Mouse (Mus musculus) kidney, embryonic 15.5 days (tissue): ENCODE results near the gene Nlrc5. TPM values are rescaled to one million over a fixed set of nuclear protein-coding genes. Genes with fewer than 3 reads are reported as not detected.

ENCODE experiments used
- ATAC-seq: fragments of 200-750 bp; cut with Nextera tagmentation; replicated peaks from 2 replicates; pipeline ENCODE4 v1.8.0; 2017; ENCODE audit warnings: moderate TSS enrichment; ENCODE audit not compliant: low FRiP score
- H3K27ac ChIP-seq: fragments of 300-500 bp; sonication (generic); 2 replicates; pipeline ENCODE4 v1.5.1; 2015; ENCODE audit warnings: mild to moderate bottlenecking, inconsistent platforms
- H3K27me3 ChIP-seq: fragments of 300-500 bp; sonication (generic); 2 replicates; pipeline ENCODE4 v1.6.1; 2015; ENCODE audit warnings: inconsistent platforms
- H3K36me3 ChIP-seq: fragments of 300-500 bp; sonication (generic); 2 replicates; pipeline ENCODE4 v1.6.1; 2015; ENCODE audit warnings: inconsistent platforms
- H3K4me1 ChIP-seq: fragments of 300-500 bp; sonication (generic); 2 replicates; pipeline ENCODE4 v1.6.1; 2015; ENCODE audit warnings: inconsistent platforms
- H3K4me2 ChIP-seq: fragments of 300-500 bp; sonication (generic); 2 replicates; pipeline ENCODE4 v1.6.1; 2015; ENCODE audit warnings: moderate library complexity, mild to moderate bottlenecking, inconsistent platforms
- H3K4me3 ChIP-seq: fragments of 300-500 bp; sonication (generic); replicated peaks from 2 replicates; pipeline ENCODE4 v1.5.1; 2015; ENCODE audit warnings: mild to moderate bottlenecking, inconsistent platforms
- H3K9ac ChIP-seq: fragments of 300-500 bp; sonication (generic); 2 replicates; pipeline ENCODE4 v1.6.1; 2015; ENCODE audit warnings: mild to moderate bottlenecking, inconsistent platforms
- H3K9me3 ChIP-seq: fragments of 300-500 bp; sonication (generic); replicated peaks from 2 replicates; pipeline ENCODE4 v1.6.1; 2016; ENCODE audit warnings: inconsistent platforms
- WGBS: fragments of 180-500 bp; shearing (Covaris S2); methylation state at CpG from one replicate; pipeline ENCODE4 v1.1.7; 2015; ENCODE audit warnings: mixed read lengths; 5-methylcytosine and 5-hydroxymethylcytosine counted together
- polyA plus RNA-seq: library from polyadenylated mRNA; unstranded; fragments of >200 nt; fragmentation: Nextera tagmentation; extraction: Ambion mirVana; gene quantifications from 2 replicates; pipeline ENCODE4 v1.2.1, GENCODE M21; 2015

Gene Nlrc5
- polyA plus RNA-seq, 1 experiment from 2014 or later = 0.22 TPM

- no peaks in the 10 kb centered on the region for H3K4me1 ChIP-seq
- ATAC-seq = no peak
- 78% methylated on average over 4 of the region's 4 CpGs for WGBS
Observed at GRCm38 (mm10) chr8:94428420-94428819, 5.7 kb upstream of the Nlrc5 start.

GRCm38 (mm10) chr8:94429376-94429775 lies 4.8 kb upstream of the Nlrc5 start:
- peaks cover 25% of the 10 kb centered on the region for H3K27me3 ChIP-seq
- WGBS = 79% methylated on average over 7 of the region's 7 CpGs
- ATAC-seq = no peak
- peaks cover 6% of the 10 kb centered on the region for H3K4me1 ChIP-seq
- no peaks in the 10 kb centered on the region for H3K36me3 ChIP-seq
- no peak overlapping the region for H3K27ac ChIP-seq
- H3K4me2 ChIP-seq = no peak overlapping the region
- H3K9ac ChIP-seq = no peak overlapping the region
- H3K9me3 ChIP-seq = no peaks in the 10 kb centered on the region
- H3K4me3 ChIP-seq = no peak overlapping the region

More at GRCm38 (mm10) chr8:94428420-94428819, 5.7 kb upstream of the Nlrc5 start:
- Histone ChIP-seq H3K4me2 (no peak overlapping the region), H3K9me3 (no peaks in the 10 kb centered on the region), H3K27ac (no peak overlapping the region), H3K4me3 (no peak overlapping the region), H3K36me3 (no peaks in the 10 kb centered on the region), H3K9ac (no peak overlapping the region), H3K27me3 (peaks cover 16% of the 10 kb centered on the region)

- Histone ChIP-seq H3K36me3 (no peaks in the 10 kb centered on the region), H3K27ac (no peak overlapping the region), H3K9ac (no peak overlapping the region), H3K27me3 (peaks cover 31% of the 10 kb centered on the region), H3K4me1 (peaks cover 8% of the 10 kb centered on the region), H3K4me3 (no peak overlapping the region), H3K9me3 (no peaks in the 10 kb centered on the region), H3K4me2 (no peak overlapping the region)
- no peak for ATAC-seq
- WGBS = 61% methylated on average over 3 of the region's 3 CpGs
Observed at GRCm38 (mm10) chr8:94432212-94432611, 1.9 kb upstream of the Nlrc5 start.

GRCm38 (mm10) chr8:94434958-94435357 lies 802 bp downstream of the Nlrc5 start:
- peaks cover 8% of the 10 kb centered on the region for H3K4me1 ChIP-seq
- H3K27me3 ChIP-seq = peaks cover 31% of the 10 kb centered on the region
- WGBS = 88% methylated on average over 3 of the region's 3 CpGs
- H3K27ac ChIP-seq = no peak overlapping the region
- no peak overlapping the region for H3K4me2 ChIP-seq
- H3K36me3 ChIP-seq = no peaks in the 10 kb centered on the region
- ATAC-seq = no peak
- no peak overlapping the region for H3K9ac ChIP-seq
- H3K4me3 ChIP-seq = no peak overlapping the region
- H3K9me3 ChIP-seq = no peaks in the 10 kb centered on the region

- H3K27ac ChIP-seq = no peak overlapping the region
- WGBS = 91% methylated on average over 15 of the region's 15 CpGs
- H3K36me3 ChIP-seq = no peaks in the 10 kb centered on the region
- no peak overlapping the region for H3K9ac ChIP-seq
- H3K27me3 ChIP-seq = peaks cover 31% of the 10 kb centered on the region
- H3K4me3 ChIP-seq = no peak overlapping the region
- H3K4me2 ChIP-seq = no peak overlapping the region
- ATAC-seq = no peak
- H3K4me1 ChIP-seq = peaks cover 8% of the 10 kb centered on the region
- no peaks in the 10 kb centered on the region for H3K9me3 ChIP-seq
Observed at GRCm38 (mm10) chr8:94435397-94436111, 1.4 kb downstream of the Nlrc5 start.

- Histone ChIP-seq H3K4me3 (no peak overlapping the region), H3K9me3 (no peaks in the 10 kb centered on the region), H3K9ac (no peak overlapping the region), H3K4me2 (no peak overlapping the region), H3K36me3 (no peaks in the 10 kb centered on the region), H3K27me3 (peaks cover 31% of the 10 kb centered on the region), H3K27ac (no peak overlapping the region), H3K4me1 (peaks cover 8% of the 10 kb centered on the region)
- 91% methylated on average over 5 of the region's 5 CpGs for WGBS
- no peak for ATAC-seq
Observed at GRCm38 (mm10) chr8:94436112-94436572, 2.0 kb downstream of the Nlrc5 start.

GRCm38 (mm10) chr8:94436900-94437299 lies 2.7 kb downstream of the Nlrc5 start:
- Histone ChIP-seq H3K36me3 (no peaks in the 10 kb centered on the region), H3K4me2 (no peak overlapping the region), H3K27me3 (peaks cover 27% of the 10 kb centered on the region), H3K27ac (no peak overlapping the region), H3K9ac (no peak overlapping the region), H3K4me3 (no peak overlapping the region), H3K4me1 (peaks cover 8% of the 10 kb centered on the region), H3K9me3 (no peaks in the 10 kb centered on the region)
- WGBS = 72% methylated on average over 3 of the region's 3 CpGs
- ATAC-seq = no peak

GRCm38 (mm10) chr8:94438659-94439058 lies 4.5 kb downstream of the Nlrc5 start:
- peaks cover 13% of the 10 kb centered on the region; the same call in 1 of the 2 replicates for H3K27me3 ChIP-seq
- no peaks in the 10 kb centered on the region for H3K9me3 ChIP-seq
- H3K4me2 ChIP-seq = no peak overlapping the region
- no peak overlapping the region for H3K9ac ChIP-seq
- ATAC-seq = no peak
- 87% methylated on average over 5 of the region's 5 CpGs for WGBS
- H3K4me3 ChIP-seq = no peak overlapping the region
- H3K4me1 ChIP-seq = peaks cover 8% of the 10 kb centered on the region
- H3K36me3 ChIP-seq = no peaks in the 10 kb centered on the region
- no peak overlapping the region for H3K27ac ChIP-seq

- no peaks in the 10 kb centered on the region for H3K4me1 ChIP-seq
- no peaks in the 10 kb centered on the region for H3K36me3 ChIP-seq
- ATAC-seq = no peak
- peaks cover 7% of the 10 kb centered on the region; the same call in 1 of the 2 replicates for H3K27me3 ChIP-seq
- no peak overlapping the region for H3K4me2 ChIP-seq
- no peak overlapping the region for H3K27ac ChIP-seq
- H3K4me3 ChIP-seq = no peak overlapping the region
- no peaks in the 10 kb centered on the region for H3K9me3 ChIP-seq
- H3K9ac ChIP-seq = no peak overlapping the region
Observed at GRCm38 (mm10) chr8:94439691-94440090, 5.5 kb downstream of the Nlrc5 start.

GRCm38 (mm10) chr8:94440389-94440788 lies 6.2 kb downstream of the Nlrc5 start:
- H3K9me3 ChIP-seq = no peaks in the 10 kb centered on the region
- no peaks in the 10 kb centered on the region for H3K36me3 ChIP-seq
- H3K4me2 ChIP-seq = no peak overlapping the region
- H3K27ac ChIP-seq = no peak overlapping the region
- H3K4me1 ChIP-seq = no peaks in the 10 kb centered on the region
- 78% methylated on average over 1 of the region's 1 CpGs for WGBS
- no peak overlapping the region for H3K4me3 ChIP-seq
- H3K9ac ChIP-seq = no peak overlapping the region
- ATAC-seq = no peak
- H3K27me3 ChIP-seq = peaks cover under 1% of the 10 kb centered on the region; the same call in 1 of the 2 replicates

GRCm38 (mm10) chr8:94441686-94442085 lies 7.5 kb downstream of the Nlrc5 start:
- no peaks in the 10 kb centered on the region for H3K9me3 ChIP-seq
- 72% methylated on average over 1 of the region's 1 CpGs for WGBS
- no peak overlapping the region for H3K4me2 ChIP-seq
- H3K36me3 ChIP-seq = no peaks in the 10 kb centered on the region
- ATAC-seq = no peak
- H3K4me1 ChIP-seq = no peaks in the 10 kb centered on the region
- H3K27me3 ChIP-seq = no peaks in the 10 kb centered on the region
- no peak overlapping the region for H3K4me3 ChIP-seq
- no peak overlapping the region for H3K27ac ChIP-seq
- no peak overlapping the region for H3K9ac ChIP-seq

- 87% methylated on average over 3 of the region's 3 CpGs for WGBS
- no peak for ATAC-seq
Observed at GRCm38 (mm10) chr8:94443153-94443552, 9.0 kb downstream of the Nlrc5 start.

GRCm38 (mm10) chr8:94444480-94444879 lies 10.3 kb downstream of the Nlrc5 start:
- H3K4me1 ChIP-seq = no peaks in the 10 kb centered on the region
- no peak overlapping the region for H3K4me2 ChIP-seq
- ATAC-seq = no peak
- no peak overlapping the region for H3K9ac ChIP-seq
- H3K36me3 ChIP-seq = no peaks in the 10 kb centered on the region
- no peaks in the 10 kb centered on the region for H3K27me3 ChIP-seq
- H3K9me3 ChIP-seq = no peaks in the 10 kb centered on the region
- no peak overlapping the region for H3K27ac ChIP-seq
- H3K4me3 ChIP-seq = no peak overlapping the region
- 64% methylated on average over 2 of the region's 2 CpGs for WGBS

More at GRCm38 (mm10) chr8:94443153-94443552, 9.0 kb downstream of the Nlrc5 start:
- Histone ChIP-seq H3K4me3 (no peak overlapping the region), H3K4me1 (no peaks in the 10 kb centered on the region), H3K27me3 (no peaks in the 10 kb centered on the region), H3K36me3 (no peaks in the 10 kb centered on the region), H3K9me3 (no peaks in the 10 kb centered on the region), H3K27ac (no peak overlapping the region), H3K4me2 (no peak overlapping the region), H3K9ac (no peak overlapping the region)
